Mouse (Mus musculus) heart, adult 8-10 months (tissue): Measurements from ENCODE around the gene Adam29. TPM values are rescaled to one million over a fixed set of nuclear protein-coding genes. Genes with fewer than 3 reads are reported as not detected.

Source experiments
- DNase-seq: peaks from one replicate; pipeline ENCODE4 v3.0.0; 2022; ENCODE audit warnings: low spot score
- total RNA-seq, 4 experiments: library from RNA; stranded (reverse); gene quantifications; 2 replicates each; pipeline ENCODE4 v1.2.4; 2022

The Adam29 gene
- not detected for total RNA-seq

DNA sequence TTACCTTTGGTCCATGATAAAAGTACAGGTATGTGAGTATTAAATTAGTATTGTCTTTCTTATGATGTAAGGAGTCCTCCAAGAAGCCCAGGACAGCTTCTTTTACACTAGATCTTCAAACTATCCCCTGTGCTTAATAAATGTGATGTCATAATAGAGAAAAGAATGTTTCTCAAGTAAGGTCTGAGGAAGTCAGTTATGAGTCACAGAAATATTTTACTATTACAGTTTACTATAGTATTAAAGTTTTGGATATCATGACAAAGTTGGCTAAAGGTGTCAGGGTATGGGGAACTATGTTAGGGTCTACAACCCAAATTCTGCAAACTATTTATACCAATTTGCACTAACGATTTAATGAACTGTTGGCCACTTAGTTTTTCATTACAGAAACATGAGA is at the start of gene Adam29:
TSS of gene Adam29 (minus strand) at position 101 of the 400 bp plus-strand sequence.
- no peak for DNase-seq

DNA sequence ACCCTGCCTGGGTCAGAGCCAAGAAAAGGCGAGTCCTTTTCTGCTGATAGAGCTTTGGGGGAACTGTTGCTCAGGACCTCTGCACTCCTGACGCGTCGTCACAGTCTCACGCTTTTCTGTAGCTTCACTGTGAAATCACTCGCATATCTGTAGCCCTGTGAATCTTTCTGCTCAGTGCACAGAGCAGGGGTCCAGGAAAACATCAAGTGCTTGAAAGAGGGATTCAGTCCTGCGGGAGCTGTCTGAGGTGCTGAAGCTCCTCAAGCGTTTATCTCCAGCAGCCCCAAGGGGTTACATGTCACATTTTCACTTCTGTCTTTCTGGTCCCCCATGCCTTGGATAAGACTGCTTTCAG is 33.8 kb upstream of the Adam29 start:
- DNase-seq: no peak

DNA sequence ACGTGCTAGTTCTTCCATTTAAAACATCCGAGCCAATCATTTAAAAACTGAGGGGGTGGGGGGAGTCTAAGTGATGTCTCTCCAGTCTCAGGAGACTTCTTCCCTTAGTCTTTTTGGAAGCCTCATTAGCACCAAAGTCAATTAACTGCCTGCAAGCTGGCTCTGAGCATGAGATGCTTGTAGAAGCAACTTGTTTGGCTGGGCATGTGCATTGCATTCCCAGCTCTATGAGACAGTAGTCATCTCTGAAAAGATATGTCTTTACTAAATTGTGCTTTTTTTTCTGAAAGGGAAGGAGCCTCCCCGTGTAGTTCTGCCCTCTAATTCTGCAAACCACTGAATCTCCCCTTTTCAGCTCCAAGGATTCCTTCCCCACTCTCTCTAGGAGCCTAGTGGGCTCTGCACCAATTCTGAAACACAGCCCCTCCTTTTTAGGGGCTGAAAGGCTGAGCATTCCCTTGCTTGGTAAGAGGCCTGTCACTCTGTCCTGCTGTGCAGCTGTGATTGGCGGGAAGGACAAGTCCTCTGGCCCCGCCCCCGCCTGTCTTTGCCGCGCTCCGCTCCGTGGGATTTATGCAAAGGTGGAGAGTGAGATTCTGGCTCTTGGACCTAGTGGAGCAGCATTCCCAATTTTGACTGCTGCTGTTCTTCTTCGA is 33.2 kb upstream of the Adam29 start, which contains the start of gene Glra3:
TSS of gene Glra3 (plus strand) at position 591 of the 656 bp plus-strand sequence.
- no peak for DNase-seq

Other genes with a start within 250 kb of the Adam29 start
- not detected for gene Glra3, start 33.5 kb upstream of the Adam29 start, total RNA-seq